Mouse (Mus musculus): ENCODE results near the gene Gpld1. TPM values are rescaled to one million over a fixed set of nuclear protein-coding genes. Genes with fewer than 3 reads are reported as not detected.
A peak's percentile ranks its signal among the peaks of the same experiment; 100 is the strongest.

Gene Gpld1
- polyA plus RNA-seq, 1 experiment = 0.02 TPM

DNA sequence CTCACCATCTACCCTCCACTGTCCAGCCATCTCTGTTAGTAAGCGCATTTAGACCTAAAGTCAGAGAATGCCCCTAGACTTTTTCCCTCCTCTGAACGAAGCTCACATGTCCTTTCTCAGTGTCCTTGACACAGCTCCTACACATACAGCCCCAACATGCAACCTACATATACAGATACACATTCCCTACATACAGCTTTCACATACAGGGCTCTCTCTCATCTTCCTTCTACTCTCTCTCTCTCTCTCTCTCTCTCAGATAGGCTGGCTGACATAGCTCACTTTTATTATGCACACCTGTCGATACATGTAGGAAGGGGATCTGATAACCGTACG is 6.2 kb upstream of the Gpld1 start:
- Histone ChIP-seq H3K79me2 (ENCODE audit: control insufficient read depth, insufficient read depth) (no peaks in the 10 kb centered on the region), H3K27me3 (ENCODE audit: control insufficient read depth, insufficient read depth, insufficient read length) (no peaks in the 10 kb centered on the region), H3K4me3 (ENCODE audit: insufficient read depth, poor library complexity, severe bottlenecking) (no peak overlapping the region), H3K36me3 (ENCODE audit: control insufficient read depth, insufficient read depth) (no peaks in the 10 kb centered on the region), H3ac (ENCODE audit: control insufficient read depth, insufficient read length, low read depth) (no peak overlapping the region), H3K79me3 (ENCODE audit: low read depth) (no peaks in the 10 kb centered on the region)
- no peak for TF ChIP-seq CTCF (IDR thresholded peaks at IDR 0.05; ENCODE audit: control insufficient read depth, insufficient read depth, insufficient read length)
- TF ChIP-seq USF1 (IDR thresholded peaks at IDR 0.05; ENCODE audit: low read depth) = no peak
- no peak for TF ChIP-seq CEBPB (IDR thresholded peaks at IDR 0.05; ENCODE audit: low read depth)
- TF ChIP-seq MYOD1 (IDR thresholded peaks at IDR 0.05; ENCODE audit: control insufficient read depth, insufficient read length, low read depth) = no peak
- TF ChIP-seq FOSL1 (IDR thresholded peaks at IDR 0.05; ENCODE audit: insufficient read depth, low read length, poor library complexity, severe bottlenecking) = no peak
- no peak for TF ChIP-seq MYOG (IDR thresholded peaks at IDR 0.05; ENCODE audit: control insufficient read depth, extremely low read depth, insufficient read length)
- TF ChIP-seq MAX (IDR thresholded peaks at IDR 0.05) = no peak

DNA sequence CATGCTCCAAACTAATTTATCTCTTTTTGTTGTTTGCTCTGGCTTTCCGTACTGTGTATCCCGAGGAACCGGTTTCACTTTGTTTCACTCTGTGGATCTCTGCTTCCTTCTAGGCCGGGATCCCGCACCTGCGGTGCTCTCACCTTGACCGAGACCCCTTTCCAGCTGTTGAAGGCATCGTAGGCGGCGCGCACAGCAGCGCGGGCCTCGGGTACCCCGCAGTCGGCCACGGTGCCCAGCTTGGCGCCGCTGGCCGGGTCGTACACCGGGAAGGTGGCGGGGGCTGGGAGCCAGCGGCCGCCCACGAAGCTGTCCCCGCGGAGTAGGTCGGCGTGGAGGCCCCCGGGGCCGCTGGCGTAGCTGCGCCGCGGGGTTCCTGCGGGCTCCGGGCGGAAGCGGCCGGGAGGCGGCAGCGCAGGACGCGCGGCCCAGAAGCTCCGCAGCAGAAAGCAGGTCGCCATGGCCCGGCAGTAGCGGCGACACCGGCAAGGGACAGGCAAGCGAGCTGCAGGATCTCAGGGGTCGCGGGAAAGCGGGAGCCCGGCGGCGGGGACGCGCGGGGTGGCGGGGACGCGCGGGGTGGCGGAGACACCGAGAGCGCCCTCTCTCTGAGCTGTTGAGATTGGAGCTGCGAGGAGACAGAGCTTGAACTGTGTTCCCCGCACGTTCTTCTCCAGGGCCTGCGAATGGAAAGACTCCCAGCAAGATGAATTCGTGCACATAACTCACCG is 5.7 kb upstream of the Gpld1 start, which contains the start of gene Aldh5a1:
Gene Aldh5a1 (minus strand): TSS at position 554 of the 731 bp plus-strand sequence.
- peak within 1 kb of the TSS; percentile 37 for H3K4me3 ChIP-seq (ENCODE audit: insufficient read depth, poor library complexity, severe bottlenecking)
- no peaks in the 10 kb centered on the region for H3K36me3 ChIP-seq (ENCODE audit: control insufficient read depth, insufficient read depth)
- H3ac ChIP-seq (ENCODE audit: control insufficient read depth, insufficient read length, low read depth) = peak within 1 kb of the TSS; percentile 83
- H3K79me3 ChIP-seq (ENCODE audit: low read depth) = no peaks in the 10 kb centered on the region
- TF ChIP-seq CTCF (IDR thresholded peaks at IDR 0.05; ENCODE audit: control insufficient read depth, insufficient read depth, insufficient read length) (peak; percentile 48), USF1 (IDR thresholded peaks at IDR 0.05; ENCODE audit: low read depth) (no peak), MYOG (IDR thresholded peaks at IDR 0.05; ENCODE audit: control insufficient read depth, extremely low read depth, insufficient read length) (no peak)
- no peaks in the 10 kb centered on the region for H3K79me2 ChIP-seq (ENCODE audit: control insufficient read depth, insufficient read depth)
- no peaks in the 10 kb centered on the region for H3K27me3 ChIP-seq (ENCODE audit: control insufficient read depth, insufficient read depth, insufficient read length)

DNA sequence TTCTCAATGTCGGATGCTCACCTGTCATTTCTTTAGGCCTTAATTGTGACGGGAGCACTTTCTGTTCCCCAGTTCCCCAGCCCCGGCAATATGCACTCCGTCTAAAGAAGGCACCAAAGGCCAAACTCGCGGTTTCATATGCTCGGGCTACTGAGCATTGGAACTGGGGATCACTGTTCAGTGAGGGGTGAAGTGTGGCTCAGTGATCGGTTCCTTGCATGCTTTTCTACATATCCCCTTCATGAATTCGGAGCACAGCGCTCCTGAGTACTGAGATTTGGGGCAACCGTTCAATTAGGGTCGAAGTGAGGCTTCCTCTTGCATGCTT is 5.1 kb upstream of the Gpld1 start:
- TF ChIP-seq MAX (IDR thresholded peaks at IDR 0.05) (no peak), MYOG (IDR thresholded peaks at IDR 0.05; ENCODE audit: control insufficient read depth, extremely low read depth, insufficient read length) (no peak), MYOD1 (IDR thresholded peaks at IDR 0.05; ENCODE audit: control insufficient read depth, insufficient read length, low read depth) (no peak), USF1 (IDR thresholded peaks at IDR 0.05; ENCODE audit: low read depth) (no peak)
- Histone ChIP-seq H3K4me3 (ENCODE audit: insufficient read depth, poor library complexity, severe bottlenecking) (peak overlapping the region; percentile 37), H3K79me2 (ENCODE audit: control insufficient read depth, insufficient read depth) (no peaks in the 10 kb centered on the region), H3K79me3 (ENCODE audit: low read depth) (no peaks in the 10 kb centered on the region), H3K27me3 (ENCODE audit: control insufficient read depth, insufficient read depth, insufficient read length) (no peaks in the 10 kb centered on the region), H3ac (ENCODE audit: control insufficient read depth, insufficient read length, low read depth) (peak overlapping the region; percentile 83), H3K36me3 (ENCODE audit: control insufficient read depth, insufficient read depth) (no peaks in the 10 kb centered on the region)

DNA sequence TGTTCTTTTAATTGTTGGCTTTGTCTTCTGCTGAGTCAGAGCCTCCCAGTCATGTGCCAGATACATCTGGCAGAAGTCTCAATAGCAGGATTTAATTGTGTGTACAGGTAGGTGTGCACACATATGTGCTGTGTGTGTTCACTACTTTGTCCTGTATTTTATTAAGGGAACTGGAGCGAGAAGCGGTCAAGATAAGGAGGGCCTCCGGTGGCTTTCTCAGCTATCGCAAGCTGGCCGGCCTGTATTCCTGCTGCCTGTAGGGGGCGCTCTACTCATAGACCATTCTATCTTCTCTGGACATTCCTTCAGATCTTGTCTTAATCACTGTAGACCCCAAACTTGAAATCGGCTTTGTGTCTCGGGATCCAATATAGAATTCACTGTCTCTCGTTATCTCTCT is 4.3 kb upstream of the Gpld1 start:
- Histone ChIP-seq H3K79me2 (ENCODE audit: control insufficient read depth, insufficient read depth) (no peaks in the 10 kb centered on the region), H3K36me3 (ENCODE audit: control insufficient read depth, insufficient read depth) (no peaks in the 10 kb centered on the region)
- TF ChIP-seq CTCF (IDR thresholded peaks at IDR 0.05; ENCODE audit: control insufficient read depth, insufficient read depth, insufficient read length) = peak; percentile 31
- TF ChIP-seq CEBPB (IDR thresholded peaks at IDR 0.05; ENCODE audit: low read depth) = no peak

DNA sequence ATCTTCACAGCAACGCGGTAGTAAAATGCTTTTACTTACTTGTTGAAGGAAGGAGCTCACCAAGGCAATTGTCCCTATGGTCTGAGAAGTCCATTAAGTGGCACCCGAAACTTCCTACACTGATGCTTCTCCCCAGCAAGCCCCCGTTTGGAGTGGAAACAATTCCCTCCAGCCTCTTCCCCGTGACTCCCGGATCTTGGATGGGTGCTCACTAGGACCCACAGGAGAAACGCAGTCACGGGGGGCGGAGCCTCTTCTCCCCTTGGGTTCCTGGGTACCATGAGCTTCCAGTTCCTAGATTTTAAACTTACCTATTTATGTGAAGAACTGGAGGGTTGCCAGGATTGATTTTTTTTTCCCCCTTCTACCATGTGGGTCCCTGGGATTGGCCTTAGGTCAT is 3.5 kb upstream of the Gpld1 start:
- TF ChIP-seq FOSL1 (IDR thresholded peaks at IDR 0.05; ENCODE audit: insufficient read depth, low read length, poor library complexity, severe bottlenecking) = no peak
- no peak for TF ChIP-seq MYOD1 (IDR thresholded peaks at IDR 0.05; ENCODE audit: control insufficient read depth, insufficient read length, low read depth)
- no peak for TF ChIP-seq CTCF (IDR thresholded peaks at IDR 0.05; ENCODE audit: control insufficient read depth, insufficient read depth, insufficient read length)
- TF ChIP-seq MYOG (IDR thresholded peaks at IDR 0.05; ENCODE audit: control insufficient read depth, extremely low read depth, insufficient read length) = no peak
- TF ChIP-seq USF1 (IDR thresholded peaks at IDR 0.05; ENCODE audit: low read depth) = no peak
- no peak for TF ChIP-seq CEBPB (IDR thresholded peaks at IDR 0.05; ENCODE audit: low read depth)
- TF ChIP-seq MAX (IDR thresholded peaks at IDR 0.05) = no peak
- no peaks in the 10 kb centered on the region for H3K36me3 ChIP-seq (ENCODE audit: control insufficient read depth, insufficient read depth)
- no peaks in the 10 kb centered on the region for H3K79me2 ChIP-seq (ENCODE audit: control insufficient read depth, insufficient read depth)
- no peak overlapping the region for H3ac ChIP-seq (ENCODE audit: control insufficient read depth, insufficient read length, low read depth)
- H3K4me3 ChIP-seq (ENCODE audit: insufficient read depth, poor library complexity, severe bottlenecking) = no peak overlapping the region
- H3K79me3 ChIP-seq (ENCODE audit: low read depth) = no peaks in the 10 kb centered on the region
- H3K27me3 ChIP-seq (ENCODE audit: control insufficient read depth, insufficient read depth, insufficient read length) = no peaks in the 10 kb centered on the region

More for the DNA sequence above, 4.3 kb upstream of the Gpld1 start:
- Histone ChIP-seq H3K79me3 (ENCODE audit: low read depth) (no peaks in the 10 kb centered on the region), H3ac (ENCODE audit: control insufficient read depth, insufficient read length, low read depth) (no peak overlapping the region), H3K4me3 (ENCODE audit: insufficient read depth, poor library complexity, severe bottlenecking) (no peak overlapping the region), H3K27me3 (ENCODE audit: control insufficient read depth, insufficient read depth, insufficient read length) (no peaks in the 10 kb centered on the region)

DNA sequence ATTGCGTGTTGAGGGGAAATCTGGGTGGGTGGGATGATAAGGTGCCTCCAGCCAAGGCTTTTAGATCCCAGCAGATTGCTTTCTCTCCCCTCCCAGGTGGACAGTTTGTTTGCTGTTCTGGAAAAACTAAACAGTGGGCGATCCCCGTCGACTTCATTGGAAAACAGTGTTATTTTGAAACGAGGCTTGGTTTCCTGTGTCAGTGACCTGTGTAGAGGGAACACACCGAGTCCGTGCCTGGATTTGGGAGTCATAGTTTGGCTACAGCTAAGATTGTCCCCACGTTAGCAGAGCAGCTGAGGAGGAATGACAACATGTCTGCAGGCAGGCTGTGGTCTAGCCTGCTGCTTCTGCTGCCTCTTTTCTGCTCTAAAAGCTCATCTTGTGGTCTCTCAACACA is 351 bp downstream of the Gpld1 start:
- Histone ChIP-seq H3K4me3 (ENCODE audit: insufficient read depth, poor library complexity, severe bottlenecking) (no peak overlapping the region), H3K79me3 (ENCODE audit: low read depth) (no peaks in the 10 kb centered on the region)
- TF ChIP-seq CEBPB (IDR thresholded peaks at IDR 0.05; ENCODE audit: low read depth) (no peak), MYOD1 (IDR thresholded peaks at IDR 0.05; ENCODE audit: control insufficient read depth, insufficient read length, low read depth) (no peak), USF1 (IDR thresholded peaks at IDR 0.05; ENCODE audit: low read depth) (no peak), MYOG (IDR thresholded peaks at IDR 0.05; ENCODE audit: control insufficient read depth, extremely low read depth, insufficient read length) (no peak), FOSL1 (IDR thresholded peaks at IDR 0.05; ENCODE audit: insufficient read depth, low read length, poor library complexity, severe bottlenecking) (no peak), MAX (IDR thresholded peaks at IDR 0.05) (no peak), CTCF (IDR thresholded peaks at IDR 0.05; ENCODE audit: control insufficient read depth, insufficient read depth, insufficient read length) (no peak)

More for the DNA sequence above, 351 bp downstream of the Gpld1 start:
- H3ac ChIP-seq (ENCODE audit: control insufficient read depth, insufficient read length, low read depth) = no peak overlapping the region
- H3K79me2 ChIP-seq (ENCODE audit: control insufficient read depth, insufficient read depth) = no peaks in the 10 kb centered on the region
- no peaks in the 10 kb centered on the region for H3K27me3 ChIP-seq (ENCODE audit: control insufficient read depth, insufficient read depth, insufficient read length)
- no peaks in the 10 kb centered on the region for H3K36me3 ChIP-seq (ENCODE audit: control insufficient read depth, insufficient read depth)
